Mouse (Mus musculus) neural tube, embryonic 13.5 days (tissue): ENCODE measurements around the gene Bcl2l1. TPM values are rescaled to one million over a fixed set of nuclear protein-coding genes. Genes with fewer than 3 reads are reported as not detected.

ENCODE experiments used
- ATAC-seq: fragments of 200-750 bp; cut with Nextera tagmentation; 2 replicates; pipeline ENCODE4 v1.8.0; 2017; ENCODE audit warnings: low read depth, mild to moderate bottlenecking, moderate TSS enrichment, moderate library complexity
- H3K27ac ChIP-seq: fragments of 300-500 bp; sonication (generic); replicated peaks from 2 replicates; pipeline ENCODE4 v1.5.1; 2015; ENCODE audit warnings: moderate library complexity, mild to moderate bottlenecking, inconsistent platforms
- H3K27me3 ChIP-seq: fragments of 300-500 bp; sonication (generic); 2 replicates; pipeline ENCODE4 v1.6.1; 2015; ENCODE audit warnings: mild to moderate bottlenecking, inconsistent platforms
- H3K36me3 ChIP-seq: fragments of 300-500 bp; sonication (generic); 2 replicates; pipeline ENCODE4 v1.6.1; 2015; ENCODE audit warnings: mild to moderate bottlenecking, inconsistent platforms
- H3K4me1 ChIP-seq: fragments of 300-500 bp; sonication (generic); replicated peaks from 2 replicates; pipeline ENCODE4 v1.6.1; 2015; ENCODE audit warnings: inconsistent platforms
- H3K4me2 ChIP-seq: fragments of 300-500 bp; sonication (generic); 2 replicates; pipeline ENCODE4 v1.6.1; 2015; ENCODE audit warnings: inconsistent platforms, mild to moderate bottlenecking, moderate library complexity
- H3K4me3 ChIP-seq: fragments of 300-500 bp; sonication (generic); 2 replicates; pipeline ENCODE4 v1.5.1; 2015; ENCODE audit warnings: mild to moderate bottlenecking, inconsistent platforms
- H3K9ac ChIP-seq: fragments of 300-500 bp; sonication (generic); 2 replicates; pipeline ENCODE4 v1.6.1; 2015; ENCODE audit warnings: moderate library complexity, mild to moderate bottlenecking, inconsistent platforms
- H3K9me3 ChIP-seq: fragments of 300-500 bp; sonication (generic); 2 replicates; pipeline ENCODE4 v1.6.1; 2016; ENCODE audit warnings: inconsistent platforms
- WGBS: fragments of 180-500 bp; shearing (Covaris S2); methylation state at CpG from one replicate; pipeline ENCODE4 v1.1.7; 2015; 5-methylcytosine and 5-hydroxymethylcytosine counted together
- polyA plus RNA-seq: library from polyadenylated mRNA; unstranded; fragments of >200 nt; fragmentation: Nextera tagmentation; extraction: Ambion mirVana; gene quantifications from 2 replicates; pipeline ENCODE4 v1.2.1, GENCODE M21; 2015

The Bcl2l1 gene
- polyA plus RNA-seq, 1 experiment from 2014 or later, result 153 TPM

DNA sequence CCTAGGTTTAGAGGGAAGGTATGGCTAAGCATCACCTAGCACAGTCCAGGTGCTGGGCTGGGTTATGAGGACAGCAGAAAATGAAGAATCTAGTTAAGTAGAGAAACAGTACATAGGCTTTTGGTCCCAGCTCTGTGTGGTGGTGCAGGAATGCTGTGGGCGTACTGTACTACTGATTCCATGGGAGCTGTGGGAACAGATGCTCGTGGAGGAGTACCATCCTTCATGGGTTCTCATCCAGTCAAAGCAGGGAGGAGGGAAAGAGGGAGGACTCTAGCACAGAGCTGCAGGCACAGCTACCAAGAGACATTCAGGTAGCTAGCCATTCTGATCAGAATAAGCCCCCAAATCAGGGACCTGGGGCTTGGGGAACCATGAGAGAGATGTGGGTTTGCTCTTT lies 55.1 kb downstream of the Bcl2l1 start:
- ATAC-seq, result no peak
- H3K27me3 ChIP-seq, result no peaks in the 10 kb centered on the region
- 81% methylated on average over 2 of the region's 2 CpGs for WGBS
- H3K4me2 ChIP-seq, result no peak overlapping the region
- no peaks in the 10 kb centered on the region for H3K4me1 ChIP-seq
- H3K36me3 ChIP-seq, result peaks cover 30% of the 10 kb centered on the region
- no peak overlapping the region for H3K4me3 ChIP-seq
- no peak overlapping the region for H3K27ac ChIP-seq
- H3K9ac ChIP-seq, result no peak overlapping the region
- no peaks in the 10 kb centered on the region for H3K9me3 ChIP-seq

DNA sequence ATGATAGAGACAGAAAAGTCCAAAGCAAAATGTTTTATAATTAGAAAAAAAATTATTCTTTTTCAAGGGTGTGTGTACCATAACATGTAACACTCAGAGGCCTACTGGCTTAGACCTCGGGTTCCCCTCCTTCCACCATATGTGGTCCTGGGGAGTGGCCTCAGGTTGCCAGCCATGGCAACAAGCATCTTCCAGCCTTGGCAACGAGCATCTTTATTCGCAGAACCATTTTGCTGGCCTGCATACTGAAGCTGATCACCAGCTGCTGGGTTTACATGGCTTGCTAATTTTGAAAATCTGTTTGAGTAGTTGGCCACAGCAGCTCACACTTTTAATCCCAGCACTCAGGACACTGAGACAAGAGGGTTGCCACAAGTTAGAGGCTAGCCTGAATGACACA lies 55.5 kb downstream of the Bcl2l1 start:
- Histone ChIP-seq H3K4me1 (no peaks in the 10 kb centered on the region), H3K4me3 (no peak overlapping the region), H3K27me3 (no peaks in the 10 kb centered on the region), H3K27ac (no peak overlapping the region), H3K9me3 (no peaks in the 10 kb centered on the region), H3K4me2 (no peak overlapping the region), H3K9ac (no peak overlapping the region), H3K36me3 (peaks cover 25% of the 10 kb centered on the region)
- WGBS, result 88% methylated on average over 3 of the region's 3 CpGs
- ATAC-seq, result no peak

- WGBS, result 84% methylated on average over 4 of the region's 4 CpGs
- Histone ChIP-seq H3K27me3 (no peaks in the 10 kb centered on the region), H3K9ac (no peak overlapping the region), H3K27ac (no peak overlapping the region), H3K9me3 (no peaks in the 10 kb centered on the region), H3K4me2 (no peak overlapping the region), H3K4me1 (no peaks in the 10 kb centered on the region), H3K4me3 (no peak overlapping the region), H3K36me3 (peaks cover 19% of the 10 kb centered on the region)
- no peak for ATAC-seq
Measured at GRCm38 (mm10) chr2:152775357-152775756, 56.2 kb downstream of the Bcl2l1 start.

DNA sequence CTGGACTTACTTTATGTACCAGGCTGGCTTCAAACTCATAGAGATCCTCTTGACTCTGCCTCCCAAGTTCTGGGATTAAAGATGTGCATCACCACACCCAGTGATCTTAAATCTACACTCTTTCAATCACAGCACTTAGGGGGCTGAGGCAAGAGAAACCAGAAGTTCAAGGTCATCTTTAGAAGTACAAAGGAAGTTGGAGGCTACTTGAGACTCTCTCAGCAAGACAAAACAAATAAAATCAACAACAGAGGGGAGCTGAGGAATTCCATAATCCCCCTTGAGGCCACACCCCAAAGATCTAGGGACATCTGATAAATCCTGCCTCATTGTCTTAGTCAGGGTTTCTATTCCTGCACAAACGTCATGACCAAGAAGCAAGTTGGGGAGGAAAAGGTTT lies 59.3 kb downstream of the Bcl2l1 start:
- 37% methylated on average over 1 of the region's 1 CpGs for WGBS
- Histone ChIP-seq H3K4me1 (no peaks in the 10 kb centered on the region), H3K9me3 (no peaks in the 10 kb centered on the region), H3K36me3 (no peaks in the 10 kb centered on the region), H3K27me3 (no peaks in the 10 kb centered on the region), H3K27ac (no peak overlapping the region), H3K4me2 (no peak overlapping the region), H3K4me3 (no peak overlapping the region), H3K9ac (no peak overlapping the region)
- ATAC-seq, result no peak

DNA sequence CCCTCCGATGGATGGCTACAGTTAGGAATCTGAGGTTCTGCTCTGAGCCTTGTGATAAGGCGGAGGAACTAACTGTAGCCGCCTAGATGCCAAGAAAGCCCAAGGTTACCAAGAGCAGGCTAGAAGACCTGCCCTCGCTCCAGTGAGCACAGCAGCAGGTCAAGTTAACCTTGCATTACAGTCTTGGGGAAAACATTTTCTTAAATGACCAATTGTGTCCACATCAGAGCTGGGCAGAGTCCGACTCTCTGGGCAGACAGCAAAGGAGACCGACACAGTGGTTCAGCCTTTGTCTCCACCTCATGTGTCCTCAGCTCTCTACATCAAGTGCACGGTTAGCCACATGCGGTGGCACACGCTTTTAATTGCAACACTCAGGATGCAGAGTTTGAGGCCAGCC lies 60.0 kb downstream of the Bcl2l1 start:
- no peak overlapping the region for H3K4me3 ChIP-seq
- no peaks in the 10 kb centered on the region for H3K27me3 ChIP-seq
- H3K27ac ChIP-seq, result no peak overlapping the region
- ATAC-seq, result no peak
- H3K9ac ChIP-seq, result no peak overlapping the region
- 91% methylated on average over 9 of the region's 9 CpGs for WGBS
- no peak overlapping the region for H3K4me2 ChIP-seq
- no peaks in the 10 kb centered on the region for H3K9me3 ChIP-seq
- no peaks in the 10 kb centered on the region for H3K36me3 ChIP-seq
- H3K4me1 ChIP-seq, result no peaks in the 10 kb centered on the region

DNA sequence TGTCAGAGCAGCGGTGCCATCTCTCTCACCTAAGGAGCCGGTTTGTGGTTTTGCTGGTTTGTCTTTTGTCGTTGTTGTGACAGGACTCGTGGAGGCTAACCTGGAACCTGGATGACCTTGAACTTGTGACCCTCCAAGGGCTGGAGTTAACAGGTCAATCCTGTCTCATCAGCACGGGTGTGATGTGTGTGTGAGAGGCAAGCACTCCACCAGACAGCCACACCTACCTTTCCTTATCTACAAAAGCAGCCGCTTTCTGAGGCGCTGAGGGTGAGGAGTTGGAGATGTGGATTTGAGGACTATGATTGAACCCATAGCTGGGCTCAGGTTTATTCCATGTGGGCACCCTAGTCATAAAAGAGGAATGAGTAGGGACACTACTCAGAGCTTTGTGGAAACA lies 61.9 kb downstream of the Bcl2l1 start:
- ATAC-seq, result no peak
- H3K36me3 ChIP-seq, result no peaks in the 10 kb centered on the region
- WGBS, result 89% methylated on average over 7 of the region's 7 CpGs
- no peak overlapping the region for H3K9ac ChIP-seq
- no peak overlapping the region for H3K4me3 ChIP-seq
- H3K4me2 ChIP-seq, result no peak overlapping the region
- H3K9me3 ChIP-seq, result no peaks in the 10 kb centered on the region
- no peaks in the 10 kb centered on the region for H3K27me3 ChIP-seq
- H3K4me1 ChIP-seq, result peaks cover 12% of the 10 kb centered on the region
- no peak overlapping the region for H3K27ac ChIP-seq

DNA sequence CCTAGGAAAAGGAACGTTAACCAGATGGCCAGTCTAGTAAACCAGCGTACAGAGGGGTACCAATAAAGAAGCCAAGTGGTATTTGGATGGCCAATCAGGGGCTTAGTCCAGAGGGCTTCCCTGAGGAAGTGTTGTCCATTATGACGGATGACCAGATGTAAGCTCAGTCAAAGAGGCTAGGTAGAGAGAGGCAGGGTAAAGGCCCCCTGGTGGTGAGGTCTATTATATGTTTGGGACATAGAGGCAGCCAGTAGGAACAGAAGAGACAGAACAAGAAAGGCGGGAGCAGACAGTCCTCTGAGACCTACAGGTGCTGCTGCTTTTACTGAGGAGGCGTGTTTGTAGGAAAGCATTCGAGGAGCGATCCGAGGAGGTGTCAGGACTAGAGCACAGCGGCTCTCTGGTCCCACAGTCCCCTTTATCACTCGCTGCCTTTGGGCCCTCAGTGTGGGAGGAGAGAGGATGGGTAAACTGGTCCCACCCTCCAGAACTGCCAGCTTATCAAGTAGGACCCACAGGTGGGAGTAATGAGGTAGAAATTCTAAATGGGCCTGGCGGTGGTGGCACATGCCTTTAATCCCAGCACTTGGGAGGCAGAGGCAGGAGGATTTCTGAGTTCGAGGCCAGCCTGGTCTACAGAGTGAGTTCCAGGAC lies 63.8 kb downstream of the Bcl2l1 start:
- Histone ChIP-seq H3K4me3 (no peak overlapping the region), H3K27ac (no peak overlapping the region), H3K9ac (no peak overlapping the region), H3K36me3 (no peaks in the 10 kb centered on the region), H3K4me2 (no peak overlapping the region), H3K9me3 (no peaks in the 10 kb centered on the region), H3K4me1 (peaks cover 24% of the 10 kb centered on the region), H3K27me3 (no peaks in the 10 kb centered on the region)
- ATAC-seq, result no peak
- WGBS, result 55% methylated on average over 12 of the region's 12 CpGs

DNA sequence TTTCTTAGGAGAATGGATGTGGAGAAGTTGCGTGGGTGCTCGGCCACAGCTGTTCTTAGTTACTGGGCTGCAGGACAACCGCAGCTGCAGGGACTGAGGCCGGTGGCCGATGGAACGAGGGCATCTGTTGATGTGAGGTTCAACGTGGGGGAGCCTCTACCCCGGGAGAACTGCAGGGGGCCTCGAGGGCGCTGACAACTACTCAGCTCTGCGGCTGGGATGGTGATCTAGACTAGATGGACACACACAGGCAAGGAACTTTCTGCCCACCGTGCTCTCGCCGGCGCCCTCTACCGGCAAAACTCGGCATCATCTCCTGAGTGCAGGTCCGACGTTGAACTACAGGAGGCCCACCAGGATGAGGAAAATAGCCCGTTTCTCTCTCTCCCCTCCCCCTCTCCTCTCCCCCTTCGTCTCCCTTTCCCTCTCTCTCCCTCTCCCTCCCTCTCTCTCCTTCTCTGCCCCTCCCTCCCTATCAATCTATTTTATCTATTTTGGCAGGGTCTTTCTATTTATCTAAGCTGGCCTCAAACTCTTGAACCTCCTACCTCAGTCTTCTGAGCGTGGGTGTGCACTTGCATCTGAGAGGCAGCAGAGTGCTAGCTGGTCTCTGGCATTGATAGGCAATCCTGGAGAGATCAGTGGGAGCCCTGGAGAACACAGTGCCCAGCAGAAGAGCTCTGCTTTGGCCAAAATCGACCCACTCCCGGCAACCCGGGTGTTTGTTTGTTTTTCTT lies 65.0 kb downstream of the Bcl2l1 start:
- Histone ChIP-seq H3K9ac (no peak overlapping the region), H3K9me3 (no peaks in the 10 kb centered on the region), H3K27ac (no peak overlapping the region), H3K4me2 (no peak overlapping the region), H3K36me3 (no peaks in the 10 kb centered on the region), H3K4me1 (peaks cover 24% of the 10 kb centered on the region), H3K4me3 (no peak overlapping the region), H3K27me3 (no peaks in the 10 kb centered on the region)
- no peak for ATAC-seq
- WGBS, result 19% methylated on average over 25 of the region's 25 CpGs

DNA sequence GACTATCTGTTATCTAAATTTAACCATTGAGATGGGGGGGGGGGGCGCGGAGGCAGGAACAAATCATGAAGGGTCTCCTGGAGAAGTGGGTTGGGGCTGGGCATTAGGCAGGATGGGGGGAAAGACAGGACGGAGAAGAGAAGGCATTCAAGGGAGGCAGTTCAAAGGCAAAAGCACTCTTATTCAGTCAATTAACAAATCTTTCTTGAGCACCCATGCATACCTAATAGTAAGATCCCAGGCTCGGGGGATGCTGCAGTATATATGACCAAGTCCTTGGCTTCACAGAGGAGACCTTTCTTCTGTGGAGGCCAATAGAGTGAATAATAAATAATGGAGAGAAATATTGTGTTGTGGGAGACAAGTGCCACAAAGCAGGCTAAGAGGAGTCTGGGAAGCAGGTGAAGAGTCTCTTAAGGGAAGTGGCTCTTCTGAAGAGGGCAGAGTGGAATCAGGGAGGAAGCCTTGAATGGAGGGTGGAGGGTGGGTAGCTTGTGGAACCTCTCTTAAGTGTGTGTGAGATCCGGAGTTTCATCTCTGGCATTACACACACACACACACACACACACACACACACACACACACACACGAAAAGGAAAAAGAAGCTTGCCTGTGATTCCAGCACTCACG lies 66.4 kb downstream of the Bcl2l1 start:
- Histone ChIP-seq H3K4me3 (no peak overlapping the region), H3K27me3 (no peaks in the 10 kb centered on the region), H3K9ac (peak overlapping the region; percentile 57), H3K36me3 (no peaks in the 10 kb centered on the region), H3K4me2 (peak overlapping the region; percentile 40), H3K9me3 (no peaks in the 10 kb centered on the region), H3K4me1 (peaks cover 24% of the 10 kb centered on the region), H3K27ac (0 out of 2 replicates have a peak overlapping the region, but pooled peaks have one; percentile 7)
- peak; percentile 51; the same call in 1 of the 2 replicates for ATAC-seq
- WGBS, result 29% methylated on average over 7 of the region's 7 CpGs

DNA sequence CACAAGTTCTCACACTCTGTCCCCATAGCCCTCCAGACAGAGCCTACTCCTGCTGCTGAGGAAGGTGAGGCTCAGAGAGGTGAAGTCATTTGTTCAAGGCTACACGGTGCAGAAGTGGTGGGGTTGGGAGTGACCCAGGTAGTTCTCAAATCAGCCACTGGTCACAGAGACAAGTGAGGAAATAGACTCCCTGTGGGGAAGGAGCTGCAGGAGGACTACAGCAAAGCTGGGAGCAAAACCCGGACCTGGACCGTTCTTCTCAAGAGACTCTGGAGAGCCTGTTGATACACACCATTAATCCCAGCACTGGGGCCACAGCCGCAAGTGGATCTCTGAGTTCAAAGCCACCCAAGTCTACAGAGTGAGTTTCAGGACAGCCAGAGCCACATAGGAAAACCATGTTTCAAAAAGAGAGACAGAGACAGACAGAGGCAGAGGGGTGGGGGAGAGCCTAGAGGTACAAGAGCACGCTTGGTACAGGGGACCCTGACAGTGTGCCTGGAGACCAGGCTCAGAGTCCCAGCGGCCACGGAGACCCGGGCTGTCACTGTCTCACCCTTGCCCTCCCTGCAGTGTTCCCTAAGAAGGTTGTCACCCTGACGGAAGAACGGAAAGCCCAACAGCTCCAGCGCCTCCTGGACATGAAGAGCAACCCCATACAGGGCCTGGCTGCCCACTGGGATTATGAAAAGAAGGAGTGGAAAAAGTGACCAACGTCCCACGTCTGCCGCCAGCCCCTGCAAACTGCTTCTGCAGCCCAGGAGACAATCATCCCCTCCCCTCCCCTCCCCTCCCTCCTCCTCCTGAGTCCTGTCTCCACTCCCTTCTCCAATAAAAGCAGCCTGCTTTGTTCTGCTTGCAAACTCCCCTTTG lies 67.1 kb downstream of the Bcl2l1 start:
- peak; percentile 51; the same call in 1 of the 2 replicates for ATAC-seq
- H3K36me3 ChIP-seq, result no peaks in the 10 kb centered on the region
- peak overlapping the region; percentile 40 for H3K4me2 ChIP-seq
- peak overlapping the region; percentile 57 for H3K9ac ChIP-seq
- H3K27ac ChIP-seq, result 0 out of 2 replicates have a peak overlapping the region, but pooled peaks have one; percentile 7
- no peaks in the 10 kb centered on the region for H3K27me3 ChIP-seq
- peaks cover 24% of the 10 kb centered on the region for H3K4me1 ChIP-seq
- no peaks in the 10 kb centered on the region for H3K9me3 ChIP-seq
- H3K4me3 ChIP-seq, result no peak overlapping the region
- WGBS, result 2% methylated on average over 14 of the region's 14 CpGs

DNA sequence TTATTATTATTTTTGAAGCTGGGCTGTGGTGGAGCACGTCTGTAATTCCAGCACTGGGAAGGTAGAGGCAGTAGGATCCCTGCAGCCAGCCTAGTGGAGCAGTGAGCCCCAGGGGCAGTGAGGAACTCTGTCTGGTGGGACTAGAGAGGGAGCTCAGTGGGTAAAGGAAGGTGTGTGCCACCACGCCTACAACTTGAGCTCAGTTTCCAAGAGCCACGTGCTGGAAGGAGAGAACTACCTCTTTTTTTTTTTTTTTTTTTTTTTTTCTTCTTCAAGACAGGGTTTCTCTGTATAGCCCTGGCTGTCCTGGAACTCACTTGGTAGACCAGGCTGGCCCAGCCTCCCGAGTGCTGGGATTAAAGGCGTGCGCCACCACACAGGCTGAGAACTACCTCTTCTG lies 68.2 kb downstream of the Bcl2l1 start:
- Histone ChIP-seq H3K9me3 (no peaks in the 10 kb centered on the region), H3K4me1 (peaks cover 24% of the 10 kb centered on the region), H3K27me3 (no peaks in the 10 kb centered on the region), H3K9ac (no peak overlapping the region), H3K27ac (no peak overlapping the region), H3K4me2 (no peak overlapping the region), H3K4me3 (no peak overlapping the region), H3K36me3 (no peaks in the 10 kb centered on the region)
- no peak for ATAC-seq
- 88% methylated on average over 6 of the region's 6 CpGs for WGBS

GRCm38 (mm10) chr2:152758351-152758750 lies 73.2 kb downstream of the Bcl2l1 start:
- ATAC-seq, result no peak
- Histone ChIP-seq H3K4me3 (no peak overlapping the region), H3K27me3 (peaks cover 11% of the 10 kb centered on the region), H3K9me3 (no peaks in the 10 kb centered on the region), H3K4me2 (no peak overlapping the region), H3K9ac (no peak overlapping the region), H3K4me1 (peaks cover 19% of the 10 kb centered on the region), H3K36me3 (no peaks in the 10 kb centered on the region), H3K27ac (no peak overlapping the region)
- WGBS, result 62% methylated on average over 4 of the region's 4 CpGs
